In genomic region chr1:106553846-106554802, GRCm38 (mm10) we compare ENCODE assay signal across 13 mouse cellular contexts.
DNase-seq lines count a peak whose midpoint lies in the region; ATAC-seq and TF ChIP-seq lines count a peak whose summit lies in the region.
"Had no signal": no experiment of that assay in that cellular context is flagged by ENCODE, and none has a peak within 500 bp of the region (broad histone marks: within the 10 kb centered on the region; RNA-seq: fewer than 3 reads in every experiment).

No protein-coding gene starts in this region.

- DNase-seq in heart, postnatal 36 days = no peak
- peak; percentile 16 for DNase-seq in lung, postnatal 10 days
- DNase-seq in lung, adult 2 months = no peak
- no peak for DNase-seq in gastrocnemius, postnatal 25 days
- no peak for DNase-seq in MN1 (ENCODE audit: low spot score)
- DNase-seq: adrenal gland, postnatal 10 days; gastrocnemius, postnatal 36 days; right cerebral cortex, postnatal 14 days had no signal

- H3K4me1 ChIP-seq in heart, embryonic 15.5 days (replicated peaks) = peaks cover 48% of the 10 kb centered on the region
- H3K4me1 ChIP-seq in lung, adult 2 months (ENCODE audit: control insufficient read depth, insufficient read depth, low read length) = peaks cover 11% of the 10 kb centered on the region
- peaks cover 16% of the 10 kb centered on the region for H3K4me1 ChIP-seq in stomach, embryonic 15.5 days

- no peak for TF ChIP-seq POLR2A in lung, adult 2 months (IDR thresholded peaks at IDR 0.05; ENCODE audit: borderline replicate concordance, extremely low read depth, low read depth, low read length)

- intact Hi-C loops in heart, postnatal 36 days (cut with DNase I) = no loop called here

- no peaks in the 10 kb centered on the region for H3K36me3 ChIP-seq in heart, embryonic 15.5 days
- no peaks in the 10 kb centered on the region for H3K36me3 ChIP-seq in stomach, embryonic 15.5 days

- no peak overlapping the region for H3K9ac ChIP-seq in heart, embryonic 15.5 days
- H3K9ac ChIP-seq in stomach, embryonic 15.5 days = no peak overlapping the region

- H3K9me3 ChIP-seq in heart, embryonic 15.5 days (replicated peaks) = no peaks in the 10 kb centered on the region
- H3K9me3 ChIP-seq in stomach, embryonic 15.5 days = no peaks in the 10 kb centered on the region

- no peak overlapping the region for H3K4me3 ChIP-seq in heart, embryonic 15.5 days
- no peak overlapping the region for H3K4me3 ChIP-seq in lung, adult 2 months (replicated peaks; ENCODE audit: extremely low read depth, low read depth, low read length)
- H3K4me3 ChIP-seq in stomach, embryonic 15.5 days (replicated peaks) = no peak overlapping the region
- H3K4me3 ChIP-seq: left cerebral cortex, adult 2 months had no signal

- H3K27me3 ChIP-seq in heart, embryonic 15.5 days = no peaks in the 10 kb centered on the region
- H3K27me3 ChIP-seq in stomach, embryonic 15.5 days (replicated peaks) = no peaks in the 10 kb centered on the region

- peak; percentile 51 for ATAC-seq in heart, embryonic 15.5 days (replicated peaks; ENCODE audit: insufficient number of reproducible peaks, insufficient read depth, low FRiP score, low read depth)
- peak; percentile 34 for ATAC-seq in granulocyte monocyte progenitor cell, adult 5-6 weeks (replicated peaks; ENCODE audit: poor library complexity, severe bottlenecking)
- peak; percentile 60; the same call in 1 of the 2 replicates for ATAC-seq in stomach, embryonic 15.5 days (ENCODE audit: insufficient read depth, low FRiP score, low read depth)
- ATAC-seq: forebrain, embryonic 16.5 days had no signal

- WGBS in heart, embryonic 15.5 days = 39% methylated on average over 8 of the region's 8 CpGs
- WGBS in lung, adult 2 months = 56% methylated on average over 8 of the region's 8 CpGs
- 63% methylated on average over 8 of the region's 8 CpGs for WGBS in stomach, embryonic 15.5 days

- H3K4me2 ChIP-seq in heart, embryonic 15.5 days = no peak overlapping the region; the same call in 1 of the 2 replicates
- no peak overlapping the region for H3K4me2 ChIP-seq in stomach, embryonic 15.5 days

- no peak for TF ChIP-seq CTCF in lung, adult 2 months (IDR thresholded peaks at IDR 0.05; ENCODE audit: insufficient read depth, low read length)

- H3K27ac ChIP-seq in heart, embryonic 15.5 days = peak overlapping the region; percentile 85
- peak overlapping the region; percentile 63 for H3K27ac ChIP-seq in stomach, embryonic 15.5 days
- H3K27ac ChIP-seq: left cerebral cortex, adult 2 months had no signal
